Mouse (Mus musculus): Measurements from ENCODE around the gene Tmem17.

The Tmem17 gene

DNA sequence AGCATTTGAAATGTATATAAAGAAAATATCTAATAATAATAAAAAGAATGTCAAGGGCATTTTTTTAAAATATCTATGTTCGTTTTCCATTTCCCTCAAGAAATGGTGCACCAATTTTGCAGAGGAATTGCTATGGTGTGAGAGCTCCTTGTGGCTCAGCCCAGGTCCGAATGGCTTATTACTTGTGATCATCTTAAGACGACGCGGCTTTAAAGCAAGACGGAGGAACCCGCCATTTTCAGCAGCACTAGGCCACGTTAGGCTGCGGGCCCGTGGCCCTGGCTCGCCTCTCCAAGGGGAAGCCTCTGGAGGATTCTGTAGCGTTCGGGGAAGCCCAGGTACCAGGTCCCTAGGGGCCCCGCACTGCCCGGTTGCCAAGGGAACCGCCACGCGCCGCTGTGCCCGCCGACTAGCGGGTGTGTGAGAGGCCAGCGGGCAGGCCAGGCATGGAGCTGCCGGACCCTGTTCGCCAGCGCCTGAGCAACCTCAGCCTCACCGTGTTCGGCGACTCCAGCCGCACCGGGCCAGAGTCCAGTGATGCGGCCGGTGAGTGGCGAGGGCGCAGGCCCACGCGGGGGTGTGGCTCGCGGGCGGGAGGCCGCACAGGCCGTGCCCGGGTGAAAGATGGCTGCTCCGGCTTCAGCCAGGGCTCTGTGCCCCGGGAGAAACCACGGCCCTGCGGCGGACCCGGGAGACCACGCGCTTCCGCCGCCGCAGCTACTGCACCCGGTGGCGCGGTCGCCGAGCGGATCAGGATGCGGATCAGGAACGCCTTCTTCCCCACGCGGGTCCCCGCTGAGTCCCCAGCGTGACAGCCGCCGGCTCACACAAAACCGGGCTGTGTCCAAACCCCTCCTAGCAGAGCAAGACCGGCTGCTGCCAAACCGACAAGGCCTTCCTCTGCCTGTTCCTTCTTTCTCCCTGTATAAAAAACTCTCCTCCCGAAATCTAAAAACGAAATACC lies at the start of gene Tmem17:
Tmem17 (plus strand) TSS at position 51 of the 964 bp plus-strand sequence.
- DNase-seq (ENCODE audit: low spot score) = peak; percentile 94

DNA sequence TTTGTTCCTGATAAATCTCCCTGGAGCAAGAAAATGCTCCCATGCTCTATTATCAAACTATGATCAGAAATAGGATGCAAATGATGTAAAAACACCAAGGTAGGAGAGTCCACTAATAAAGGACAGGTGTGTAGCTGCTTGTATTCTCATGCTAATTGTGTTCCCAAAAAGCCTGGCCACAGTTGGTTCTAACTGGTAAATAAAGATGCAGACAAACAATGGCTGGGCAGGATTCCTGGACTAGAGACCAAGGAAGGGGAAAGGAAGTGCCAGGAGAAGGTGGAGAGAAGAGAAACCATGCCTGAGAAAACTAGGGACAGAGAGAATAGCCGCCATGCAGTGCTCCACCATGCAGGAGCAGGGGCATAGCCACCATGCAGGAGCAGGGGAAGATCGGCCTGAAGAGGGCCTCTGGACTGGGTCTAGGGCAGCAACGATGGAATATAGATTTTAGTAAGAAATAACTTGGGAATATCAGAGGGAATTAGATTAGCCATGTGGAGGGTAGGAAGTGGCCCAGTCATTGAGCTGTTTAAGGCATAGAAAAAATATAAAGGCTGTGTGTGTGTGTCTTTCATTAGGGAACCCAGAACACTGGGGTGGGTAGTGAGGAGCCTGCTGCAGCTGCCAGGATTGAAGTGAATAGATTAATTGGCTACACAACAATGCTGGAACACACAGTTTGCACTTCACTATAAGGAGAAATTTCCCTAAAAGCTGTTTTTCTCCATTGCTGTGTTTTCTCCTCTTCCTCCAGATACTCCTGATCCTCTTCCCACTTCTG lies 31.9 kb upstream of the Tmem17 start:
- DNase-seq (ENCODE audit: low spot score) = no peak

DNA sequence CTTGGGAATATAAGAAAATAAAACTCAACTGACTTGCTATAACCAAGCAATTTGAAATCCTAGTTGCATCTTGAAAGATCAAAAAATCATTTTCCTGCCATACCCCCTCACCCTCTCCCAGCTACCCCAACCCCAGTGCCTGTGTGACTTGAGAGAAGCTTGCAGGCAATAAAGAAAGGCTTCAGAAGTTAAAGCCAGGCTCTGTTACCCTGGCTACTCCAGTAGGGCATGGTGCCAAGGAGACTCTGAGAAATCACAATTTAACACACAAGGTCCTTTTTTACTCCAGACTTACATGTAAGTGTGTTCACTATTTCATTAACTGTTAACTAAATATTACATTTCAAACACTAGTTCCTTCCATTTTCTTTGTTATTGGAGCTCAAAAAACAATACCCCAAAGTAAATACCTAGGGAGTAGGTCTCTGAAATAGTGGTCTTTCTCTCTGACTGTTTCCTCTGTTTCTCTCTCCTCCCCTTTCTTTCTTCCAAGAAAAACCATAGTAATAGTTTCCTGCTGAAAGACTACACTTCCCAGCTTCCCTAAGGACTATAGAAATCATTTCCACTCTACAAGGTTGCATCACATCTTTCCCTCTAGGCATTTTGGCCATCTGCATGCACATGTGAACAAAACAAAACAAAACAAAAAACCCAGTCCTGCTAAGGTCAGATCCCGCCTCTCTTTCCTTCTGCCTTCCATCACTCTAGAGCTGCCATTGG lies 30.1 kb upstream of the Tmem17 start:
- DNase-seq (ENCODE audit: low spot score) = peak; percentile 8

DNA sequence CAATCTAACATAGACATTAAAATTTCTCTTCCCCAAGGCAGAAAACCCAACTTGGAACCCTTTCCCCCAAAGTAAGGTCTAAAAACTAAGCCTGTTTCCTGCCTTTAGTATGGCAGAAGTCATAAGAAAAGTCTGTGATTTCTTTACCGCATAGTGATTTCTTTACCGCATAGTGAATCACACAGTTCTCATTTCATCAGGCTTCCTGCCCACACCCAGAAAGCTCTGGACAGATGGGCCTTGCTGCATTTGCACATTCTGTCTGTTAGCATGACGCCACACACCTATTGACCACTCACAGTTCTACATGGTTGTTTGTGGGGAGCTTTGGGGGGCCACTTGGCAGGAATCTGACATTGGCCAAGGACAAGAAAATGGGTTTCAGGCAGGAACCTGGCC lies 29.5 kb upstream of the Tmem17 start:
- no peak for DNase-seq (ENCODE audit: low spot score)

DNA sequence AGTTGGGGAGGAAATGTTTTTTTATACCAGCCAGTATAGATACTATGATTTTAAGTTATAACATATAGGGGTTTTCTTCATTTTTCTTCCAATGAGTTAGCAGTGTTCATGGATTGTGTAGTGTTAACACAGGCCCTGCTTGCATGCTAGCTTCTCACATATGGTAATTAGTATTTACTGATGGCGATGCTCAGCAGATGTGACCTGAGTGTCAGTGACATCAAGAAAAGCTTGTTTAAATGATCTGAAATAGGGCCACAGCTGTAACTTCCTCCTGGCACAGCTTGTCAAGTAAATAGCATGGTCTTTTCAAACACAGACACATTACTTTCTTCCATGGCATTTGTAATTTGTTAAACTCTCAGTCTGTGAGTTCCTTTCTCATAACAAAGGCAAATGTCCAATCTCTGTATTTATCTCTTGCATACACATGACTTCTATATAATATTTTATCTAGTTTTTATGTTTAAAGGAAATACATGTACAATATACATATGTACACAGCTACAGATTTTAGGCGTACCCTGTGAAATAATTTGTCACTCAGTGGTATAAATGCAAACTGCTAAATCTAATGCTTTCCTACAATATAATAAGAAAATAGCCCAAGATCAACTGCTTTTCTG lies 18.1 kb upstream of the Tmem17 start:
- DNase-seq (ENCODE audit: low spot score) = no peak

DNA sequence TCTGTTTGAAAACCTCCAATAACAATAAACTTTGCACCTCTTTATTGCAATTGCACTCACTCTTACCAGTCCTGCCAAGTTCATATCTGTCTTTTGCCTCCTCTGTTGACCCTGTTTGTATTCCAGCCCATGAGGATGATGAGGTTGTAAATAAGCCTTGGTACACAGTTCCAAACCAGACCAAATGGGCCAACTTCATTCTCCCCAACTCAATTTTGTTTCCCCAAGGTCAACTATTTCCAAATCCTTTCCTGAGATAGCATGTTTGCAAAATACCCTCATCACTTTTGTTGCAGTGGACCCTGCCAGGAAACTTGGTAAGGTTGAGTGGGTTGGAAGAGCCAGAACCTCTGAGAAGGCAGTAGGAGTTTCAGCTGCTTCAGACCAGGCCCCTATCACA lies 16.9 kb upstream of the Tmem17 start:
- DNase-seq (ENCODE audit: low spot score) = no peak

DNA sequence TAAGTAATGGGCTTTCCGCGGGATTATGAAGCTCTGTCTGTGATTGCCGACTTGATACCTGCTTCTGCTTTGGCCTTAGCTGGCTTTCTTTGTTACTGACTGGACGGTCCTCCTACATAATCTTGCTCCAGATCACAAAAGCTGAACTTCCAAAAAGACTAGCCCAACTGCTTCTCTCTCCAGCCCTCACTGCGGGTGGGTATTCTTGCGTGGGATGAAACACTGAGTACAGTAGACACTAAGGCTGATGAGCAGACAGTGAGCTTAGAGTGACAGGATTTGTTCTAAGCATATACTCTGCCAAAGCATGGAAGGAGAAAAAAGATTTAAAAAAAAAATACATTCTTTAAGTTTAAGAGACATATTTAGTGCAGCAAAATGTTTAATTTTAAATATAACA lies 12.5 kb upstream of the Tmem17 start:
- DNase-seq (ENCODE audit: low spot score) = no peak

DNA sequence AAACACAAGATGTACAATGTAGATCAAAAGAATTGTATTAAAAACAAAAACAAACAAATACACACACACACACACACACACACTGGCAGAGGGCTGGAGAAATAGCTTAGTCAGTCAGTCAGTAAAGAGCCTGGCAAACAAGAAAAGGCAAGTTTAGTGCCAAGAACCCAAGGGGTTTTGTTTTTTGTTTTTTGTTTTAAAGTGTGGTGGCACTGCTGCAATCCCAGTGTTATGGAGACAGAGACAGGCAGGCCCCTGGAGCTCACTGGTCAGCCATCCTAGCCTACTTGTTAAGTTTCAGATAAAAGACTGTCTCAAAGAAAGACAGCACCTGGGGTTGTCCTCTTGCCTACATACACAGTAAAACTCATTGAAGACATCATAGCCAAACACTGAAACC lies 12.0 kb upstream of the Tmem17 start:
- DNase-seq (ENCODE audit: low spot score) = no peak

DNA sequence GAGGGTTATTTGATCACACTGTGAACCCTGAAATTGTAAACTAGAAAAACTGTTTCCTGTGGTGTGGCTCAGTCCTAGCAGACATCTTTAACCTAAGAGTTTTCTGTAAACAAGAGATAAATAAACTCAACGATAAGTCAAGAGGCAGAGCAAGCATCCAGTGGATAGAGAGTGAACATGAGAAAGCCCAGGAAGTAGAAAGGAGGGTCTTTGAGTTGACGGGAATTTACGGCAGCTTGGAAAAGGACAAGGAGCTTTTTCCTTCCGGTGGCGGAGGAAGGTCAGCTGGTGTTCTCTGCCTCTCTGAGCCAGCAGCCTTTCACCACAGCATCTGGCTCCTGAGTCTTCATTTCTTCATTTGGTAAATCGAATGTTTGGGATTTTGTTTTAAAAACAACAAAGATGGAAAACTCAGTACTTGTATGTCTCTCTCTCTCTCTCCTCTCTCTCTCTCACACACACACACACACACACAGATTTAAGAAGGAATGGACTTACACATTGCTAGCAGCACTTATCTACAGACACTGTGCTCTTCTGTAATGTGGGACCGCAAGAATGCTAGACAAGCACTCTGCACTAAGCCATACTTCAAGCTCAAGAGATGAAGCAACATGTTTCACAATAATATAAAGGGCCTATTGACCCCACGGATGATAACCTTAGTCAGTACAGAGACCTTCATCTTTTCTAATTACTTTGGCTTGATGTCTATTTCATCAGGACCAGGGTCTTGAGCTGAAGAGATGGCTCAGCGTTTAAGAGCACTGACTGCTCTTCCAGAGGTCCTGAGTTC lies 10.9 kb upstream of the Tmem17 start:
- no peak for DNase-seq (ENCODE audit: low spot score)

DNA sequence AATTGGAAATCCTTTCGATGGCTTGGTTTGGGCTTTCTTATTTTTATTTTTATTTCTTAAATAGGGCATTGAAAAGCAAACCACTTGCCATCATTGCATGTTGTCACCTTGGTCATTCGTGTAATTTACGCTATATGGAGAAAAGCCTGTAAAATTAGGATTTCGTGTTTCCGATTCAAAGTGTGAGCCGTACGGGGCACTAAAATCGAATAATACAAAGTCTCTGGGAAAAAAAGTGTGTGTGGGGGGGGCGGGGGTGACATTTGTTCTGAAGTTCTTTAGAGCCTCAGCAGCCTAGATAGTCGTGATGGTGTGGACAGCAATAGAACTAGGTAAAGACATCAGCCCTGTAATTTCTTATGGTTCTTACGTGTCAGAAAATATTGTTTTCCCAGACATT lies 1.2 kb downstream of the Tmem17 start:
- DNase-seq (ENCODE audit: low spot score) = no peak

DNA sequence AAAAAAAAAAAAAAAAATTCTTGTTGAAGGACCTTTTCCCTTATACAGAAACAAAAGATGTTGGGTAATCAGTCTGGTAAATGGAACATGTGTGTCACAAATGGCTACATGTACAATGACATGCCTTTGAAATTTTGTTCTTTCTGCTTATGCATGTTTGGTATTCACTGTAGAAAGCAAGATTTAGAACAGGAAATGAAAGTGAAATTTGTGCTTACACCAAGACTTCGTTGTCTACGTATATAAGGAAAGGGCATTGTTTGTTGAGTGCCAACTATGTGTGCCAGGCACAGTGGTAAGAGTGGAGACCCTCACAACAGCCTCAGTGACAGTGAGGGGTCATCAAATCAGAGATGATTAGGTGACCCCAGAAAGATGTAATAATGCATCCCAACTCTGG lies 3.2 kb downstream of the Tmem17 start:
- DNase-seq (ENCODE audit: low spot score) = no peak

DNA sequence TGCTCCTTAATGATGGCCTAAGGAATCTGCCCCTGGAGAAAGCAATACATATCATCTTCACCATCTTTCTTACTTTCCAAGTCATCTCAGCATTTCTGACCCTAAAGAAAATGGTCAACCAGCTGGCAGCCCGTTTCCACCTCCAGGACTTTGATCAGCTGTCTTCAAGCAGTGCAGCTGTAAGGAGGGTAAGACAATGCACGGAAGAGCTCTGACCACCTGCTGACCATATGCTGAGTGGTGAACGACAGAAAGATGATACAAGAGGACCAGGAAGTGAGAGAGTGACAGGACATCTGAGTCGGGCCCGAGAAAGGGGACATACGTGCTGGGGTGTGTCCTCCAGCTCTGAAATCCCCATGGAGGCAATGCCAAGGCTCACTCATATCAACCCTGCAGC lies 6.6 kb downstream of the Tmem17 start:
- DNase-seq (ENCODE audit: low spot score) = no peak

DNA sequence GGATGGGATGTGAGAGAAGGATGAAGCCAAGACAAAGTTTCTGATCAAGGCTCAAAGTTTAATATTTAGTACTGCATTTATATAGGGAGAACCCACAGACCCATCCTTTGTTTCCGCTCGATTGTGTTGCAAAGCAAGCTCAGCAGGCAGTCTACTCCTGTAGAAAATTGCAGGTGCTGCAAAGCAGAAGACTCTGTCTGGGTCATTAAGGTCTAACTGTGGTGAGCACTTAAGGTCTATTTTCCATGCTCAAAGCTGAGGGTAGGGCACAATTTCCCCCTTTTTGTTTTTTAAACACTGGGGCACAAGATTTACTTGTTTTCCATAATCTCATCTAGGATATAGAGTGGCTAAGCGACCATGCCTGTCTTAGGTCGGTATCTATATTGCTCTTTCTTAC lies 8.4 kb downstream of the Tmem17 start:
- no peak for DNase-seq (ENCODE audit: low spot score)

DNA sequence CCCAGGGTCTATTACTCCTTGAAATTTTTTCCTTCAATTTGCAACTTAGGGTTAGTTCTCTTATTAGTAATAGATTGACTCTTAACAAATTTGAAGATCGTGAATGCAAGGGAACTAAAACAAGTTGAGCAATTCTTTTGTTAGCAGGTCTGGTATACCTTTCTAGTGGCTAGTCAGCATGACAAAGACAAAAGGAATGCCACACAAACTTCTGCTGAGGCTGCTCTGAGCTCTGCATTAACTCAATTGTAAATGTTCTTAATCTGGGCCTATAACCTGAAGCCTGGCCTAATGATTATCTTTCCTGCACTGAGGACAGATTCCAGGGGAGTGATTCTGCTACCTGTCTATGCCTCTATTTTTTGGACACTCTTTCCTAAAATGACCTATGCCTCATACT lies 12.7 kb downstream of the Tmem17 start:
- no peak for DNase-seq (ENCODE audit: low spot score)

DNA sequence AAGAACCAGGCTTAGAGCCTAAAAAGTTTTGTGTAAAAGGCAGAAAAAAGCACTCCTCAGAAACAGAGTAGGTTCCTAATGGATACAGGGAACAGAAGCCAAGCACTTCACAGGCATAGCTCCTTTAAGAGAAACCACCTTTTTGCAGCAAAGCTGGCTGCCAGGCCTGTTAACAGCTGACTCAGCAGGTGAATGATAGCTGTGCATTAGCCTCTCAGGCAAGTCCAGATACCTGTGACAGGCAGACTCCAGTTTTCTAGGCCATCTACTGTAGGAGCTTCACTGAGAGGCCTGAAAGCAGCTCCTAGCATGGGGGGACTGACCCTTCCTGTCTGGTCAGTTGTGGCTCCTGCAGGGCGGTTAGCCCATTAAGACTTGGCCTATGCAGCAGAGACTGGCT lies 28.7 kb downstream of the Tmem17 start:
- no peak for DNase-seq (ENCODE audit: low spot score)

DNA sequence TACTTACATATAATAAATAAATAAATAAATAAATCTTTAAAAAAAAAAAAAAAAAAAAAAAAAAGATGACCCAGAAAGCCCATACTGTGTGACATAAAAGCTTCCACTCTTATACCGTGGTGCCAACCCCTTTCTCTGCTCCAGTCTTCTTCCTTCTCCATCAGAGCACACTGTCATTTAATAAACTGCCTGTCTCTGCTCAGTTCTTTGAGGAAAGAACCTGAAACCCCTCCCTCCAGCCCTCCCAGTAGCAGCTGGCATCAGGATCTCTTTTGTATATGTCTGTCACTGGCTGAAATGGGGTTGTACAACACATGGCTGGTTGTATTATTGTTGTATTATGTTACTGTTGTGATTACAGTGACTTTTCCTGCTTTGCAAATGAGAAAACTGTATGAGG lies 48.2 kb downstream of the Tmem17 start:
- no peak for DNase-seq (ENCODE audit: low spot score)

DNA sequence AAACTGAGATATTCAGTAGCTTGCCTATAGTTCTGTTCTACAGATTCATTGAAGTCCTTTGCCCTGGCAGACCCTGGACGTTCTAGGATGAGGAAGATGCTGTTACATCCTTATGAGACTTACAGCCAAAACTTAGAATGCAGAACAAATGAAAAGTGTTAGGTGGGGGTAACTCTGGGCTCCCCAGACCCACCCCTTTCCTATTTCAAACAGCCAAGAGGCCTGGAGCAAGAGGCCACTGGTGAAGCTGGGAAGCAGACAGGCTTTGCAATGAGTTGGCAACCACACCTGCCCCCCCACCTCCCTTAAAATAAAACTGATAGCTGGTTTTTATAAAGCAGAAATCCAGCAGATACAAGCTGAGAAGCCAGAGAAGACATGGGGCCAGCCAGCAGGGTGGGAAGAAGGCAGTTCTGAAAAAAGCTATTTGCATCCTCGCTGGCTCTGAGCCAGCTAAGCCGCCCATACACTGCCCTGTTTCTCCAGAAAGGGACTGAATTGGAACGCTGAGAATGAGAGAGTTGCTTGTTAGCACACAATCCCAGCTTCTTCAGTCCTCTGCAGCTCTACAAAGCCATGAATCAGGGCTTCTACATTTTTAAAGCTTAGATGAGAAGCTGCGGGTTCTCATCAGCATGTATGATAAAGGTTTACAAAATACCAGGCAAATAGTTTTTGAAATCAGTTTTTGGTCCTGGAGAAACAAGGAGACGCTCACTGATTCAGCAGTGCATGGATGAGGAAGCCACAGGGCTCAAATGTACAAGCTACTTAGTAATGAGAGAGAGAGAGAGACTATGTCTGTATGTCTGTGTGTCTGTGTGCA lies 48.8 kb downstream of the Tmem17 start:
- DNase-seq (ENCODE audit: low spot score) = peak; percentile 55

DNA sequence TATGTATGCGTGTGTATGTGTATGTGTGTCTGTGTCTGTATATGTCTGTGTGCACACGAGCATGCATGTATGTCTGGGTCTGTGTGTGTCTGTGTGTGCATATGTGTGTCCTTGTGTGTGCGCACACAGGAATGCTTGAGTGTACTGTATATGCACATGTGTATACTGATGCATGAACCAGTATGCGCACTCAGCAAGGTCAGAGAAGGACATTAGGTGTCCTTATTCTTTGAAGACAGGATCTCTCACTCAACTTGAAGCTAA lies 49.4 kb downstream of the Tmem17 start:
- DNase-seq (ENCODE audit: low spot score) = no peak

DNA sequence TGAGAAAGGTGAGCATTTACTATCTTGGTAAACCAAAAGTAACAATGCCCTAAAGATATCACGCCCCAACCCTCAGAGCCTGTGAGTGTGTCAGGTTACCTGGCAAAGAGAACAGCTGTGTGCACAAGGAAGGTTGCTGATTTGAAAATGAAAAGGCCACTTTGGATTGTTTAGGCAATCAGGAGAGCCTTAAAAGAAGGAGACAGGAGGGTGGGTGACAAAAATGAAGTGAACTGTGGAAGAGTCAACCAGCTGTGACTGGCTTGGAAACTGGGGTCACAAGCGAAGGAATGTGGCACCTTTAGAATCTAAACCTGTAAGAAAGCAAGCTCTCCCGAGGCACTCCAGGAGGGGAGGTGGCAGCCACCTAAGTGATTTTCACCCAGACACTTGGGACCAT lies 51.8 kb downstream of the Tmem17 start:
- DNase-seq (ENCODE audit: low spot score) = no peak

DNA sequence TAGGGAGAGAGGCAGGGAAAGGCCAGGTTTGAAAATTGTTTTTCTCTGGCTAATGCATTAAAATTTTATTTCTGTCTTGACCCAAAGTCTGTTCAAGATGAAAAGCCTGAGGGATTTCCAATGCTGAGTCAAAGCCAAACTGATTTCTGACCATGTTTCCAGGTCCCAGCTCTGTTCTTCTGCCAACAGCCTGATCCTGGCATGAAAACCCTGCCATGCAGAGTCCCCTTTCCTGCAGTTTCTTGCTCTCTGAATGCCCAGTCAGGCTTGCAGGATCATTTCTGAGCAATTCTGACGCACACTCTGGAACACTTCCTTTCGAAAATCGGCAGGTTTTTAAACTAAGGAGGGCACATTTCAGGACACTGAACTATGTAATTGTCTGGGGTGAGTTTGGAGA lies 52.8 kb downstream of the Tmem17 start:
- no peak for DNase-seq (ENCODE audit: low spot score)

All from MN1 (cell line).